Mouse (Mus musculus) thymus, postnatal 0 days (tissue): ENCODE data around the gene Wnt7a. TPM values are rescaled to one million over a fixed set of nuclear protein-coding genes. Genes with fewer than 3 reads are reported as not detected.

Source experiments
- DNase-seq: peaks from one replicate; pipeline ENCODE4 v3.0.0-alpha.2; 2015; ENCODE audit warnings: low spot score
- polyA plus RNA-seq: library from polyadenylated mRNA; unstranded; fragments of >200 nt; fragmentation: Nextera tagmentation; extraction: Ambion mirVana; gene quantifications from 2 replicates; pipeline ENCODE4 v1.2.1, GENCODE M21; 2015

Wnt7a gene
- polyA plus RNA-seq, result 0.14 and 0.22 TPM in 2 replicates

DNA sequence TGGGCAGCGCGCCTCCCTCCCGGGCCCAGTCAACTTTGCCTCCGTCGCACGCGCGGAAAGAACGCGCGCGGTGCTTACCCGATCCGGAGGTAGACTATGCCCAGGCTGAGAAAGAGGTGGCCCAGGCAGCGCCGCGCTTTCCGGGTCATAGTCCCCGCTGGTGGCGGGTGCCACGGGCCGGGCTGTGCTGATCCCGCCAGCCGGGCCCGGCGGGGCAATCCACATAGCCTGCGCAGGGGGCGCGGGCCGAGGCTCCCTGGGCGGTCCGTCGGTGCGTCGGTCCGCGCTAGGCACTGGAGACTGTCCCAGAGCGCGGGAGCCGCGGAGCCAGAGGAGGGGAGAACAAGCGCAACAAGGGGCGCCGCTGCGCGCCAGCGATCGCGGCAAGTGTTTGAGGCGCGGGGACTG lies at the start of gene Wnt7a:
TSS of gene Wnt7a (minus strand) at position 403 of the 408 bp plus-strand sequence.
- DNase-seq, result no peak

DNA sequence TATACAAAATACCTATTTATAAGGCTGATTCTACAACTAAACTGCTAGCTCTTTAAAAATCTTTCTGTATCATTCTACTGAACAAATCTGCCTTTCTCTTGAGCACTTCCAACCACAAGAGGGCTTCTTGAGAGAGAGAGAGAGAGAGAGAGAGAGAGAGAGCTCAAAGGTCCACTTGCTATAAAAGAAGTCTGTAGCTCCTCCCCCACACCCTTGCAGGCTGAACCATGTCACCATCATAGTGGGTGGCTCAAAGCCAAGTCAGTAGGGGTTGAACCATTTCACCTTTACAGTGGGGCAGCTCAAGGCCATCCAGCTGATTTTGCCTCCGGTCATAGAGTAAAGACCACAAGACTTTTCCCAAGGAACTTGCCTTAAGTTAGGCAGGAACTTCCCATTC lies 48.3 kb upstream of the Wnt7a start:
- no peak for DNase-seq

DNA sequence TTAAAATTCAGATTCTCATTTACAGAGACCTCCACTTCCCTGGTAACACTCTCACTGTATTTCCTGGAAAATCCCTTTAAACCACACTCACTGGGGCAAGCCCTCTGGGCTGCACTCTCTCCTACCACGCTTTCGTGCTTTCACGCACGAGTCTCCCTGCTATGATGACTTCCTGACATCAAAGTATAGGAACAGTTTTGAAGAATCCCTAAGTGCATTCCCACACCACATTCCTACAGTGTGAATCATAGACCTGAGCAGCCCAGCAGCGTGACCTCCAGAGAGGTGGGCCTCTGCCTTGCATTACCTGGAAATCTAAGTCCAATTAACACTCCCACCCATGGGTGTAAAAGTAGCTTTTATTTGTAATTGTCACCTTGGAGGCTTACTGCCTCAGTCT lies 43.4 kb upstream of the Wnt7a start:
- no peak for DNase-seq

DNA sequence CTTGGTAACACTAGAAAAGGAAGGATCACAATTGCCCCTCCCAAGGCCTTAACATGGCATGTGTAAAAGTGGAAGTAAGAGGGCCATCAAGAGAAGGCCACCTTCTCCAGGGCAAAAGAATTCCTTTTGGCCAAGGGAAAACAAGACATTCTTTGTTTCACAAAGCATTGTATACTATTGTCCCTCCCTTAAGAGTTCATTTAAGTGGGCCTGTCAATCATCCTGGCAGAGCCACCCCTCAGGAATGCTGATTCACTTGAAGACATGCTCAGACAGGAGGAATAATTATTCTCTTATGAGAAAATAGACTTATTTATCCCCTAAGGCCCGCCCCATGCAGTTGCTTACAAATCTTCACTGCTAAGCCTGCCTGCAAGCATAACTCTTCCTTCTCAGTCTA lies 40.9 kb upstream of the Wnt7a start:
- no peak for DNase-seq

DNA sequence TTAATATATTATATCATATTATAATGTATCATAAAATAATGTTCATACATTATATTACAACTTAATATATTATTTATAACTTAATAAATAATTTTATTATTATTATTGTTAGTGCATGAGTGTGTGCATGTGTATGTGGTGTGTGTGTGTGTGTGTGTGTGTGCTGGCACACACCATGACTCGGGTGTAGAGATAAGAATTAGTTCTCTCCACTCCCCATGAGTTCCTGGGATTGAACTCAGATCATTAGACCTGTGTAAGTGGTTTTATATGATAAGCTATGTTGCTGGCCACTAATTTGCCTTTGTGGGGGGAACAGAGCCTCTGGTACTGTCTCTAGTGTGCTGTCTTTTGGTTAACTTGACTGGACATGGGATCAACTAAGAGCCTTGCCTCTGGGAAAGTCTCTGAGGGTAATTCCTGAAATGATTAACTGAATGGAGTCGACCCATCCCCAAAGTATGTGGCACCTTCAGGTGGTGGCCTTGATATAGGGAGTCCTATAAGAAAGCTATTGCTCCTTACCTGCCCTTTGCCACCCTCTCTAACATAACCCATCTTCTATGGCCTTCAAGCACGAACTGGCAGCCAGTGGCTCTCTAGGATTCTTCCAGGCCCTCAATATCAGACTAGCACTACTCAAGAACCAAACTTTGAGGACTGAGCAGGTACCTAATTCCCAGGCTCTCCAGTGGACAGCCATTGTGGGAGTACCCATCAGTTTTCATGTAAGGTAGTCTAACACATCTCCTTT lies 38.5 kb upstream of the Wnt7a start:
- DNase-seq, result no peak

DNA sequence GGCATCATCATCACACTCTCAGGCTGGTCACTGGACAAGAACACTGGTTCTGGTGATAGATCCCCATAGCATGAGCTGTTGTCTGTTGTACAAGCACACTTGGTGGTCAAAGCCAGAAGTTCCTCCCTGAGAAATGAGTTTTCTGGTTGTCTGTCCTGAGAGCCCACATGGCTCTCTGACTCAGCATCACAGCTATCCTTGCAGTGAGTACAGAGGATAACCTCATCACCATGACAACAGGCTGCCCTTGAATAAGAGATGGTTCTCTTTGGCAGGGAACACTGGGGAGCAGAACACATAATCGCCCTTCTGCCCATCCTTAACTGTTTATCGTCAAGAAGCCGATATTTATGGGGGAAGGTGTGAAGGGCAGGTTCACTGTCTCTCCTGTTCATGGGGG lies 34.2 kb upstream of the Wnt7a start:
- DNase-seq, result no peak

DNA sequence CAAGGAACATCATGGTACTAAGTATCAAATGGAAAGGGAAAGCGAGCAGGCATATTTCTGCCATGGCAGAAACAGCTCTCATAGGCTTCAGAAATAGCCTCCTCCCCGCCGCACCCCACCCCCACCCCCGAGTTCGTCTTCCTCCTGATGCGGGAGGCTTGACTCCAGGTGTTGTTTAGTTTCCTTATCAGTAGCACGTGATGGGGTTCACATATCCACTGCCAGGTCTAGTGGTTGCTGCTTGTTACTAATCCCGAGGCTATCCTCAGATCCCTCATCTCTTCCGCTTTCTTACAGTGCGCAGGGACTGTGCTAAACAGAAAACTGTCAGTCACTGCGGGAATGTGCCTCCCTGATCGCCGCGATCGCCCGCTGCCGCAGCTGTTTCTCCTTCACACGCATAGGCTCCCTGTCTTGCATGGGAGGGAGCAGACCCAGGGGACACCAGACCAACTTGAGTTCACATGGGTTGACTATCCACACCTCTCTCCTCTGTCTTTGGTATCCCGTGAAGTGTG lies 30.0 kb upstream of the Wnt7a start:
- DNase-seq, result no peak

DNA sequence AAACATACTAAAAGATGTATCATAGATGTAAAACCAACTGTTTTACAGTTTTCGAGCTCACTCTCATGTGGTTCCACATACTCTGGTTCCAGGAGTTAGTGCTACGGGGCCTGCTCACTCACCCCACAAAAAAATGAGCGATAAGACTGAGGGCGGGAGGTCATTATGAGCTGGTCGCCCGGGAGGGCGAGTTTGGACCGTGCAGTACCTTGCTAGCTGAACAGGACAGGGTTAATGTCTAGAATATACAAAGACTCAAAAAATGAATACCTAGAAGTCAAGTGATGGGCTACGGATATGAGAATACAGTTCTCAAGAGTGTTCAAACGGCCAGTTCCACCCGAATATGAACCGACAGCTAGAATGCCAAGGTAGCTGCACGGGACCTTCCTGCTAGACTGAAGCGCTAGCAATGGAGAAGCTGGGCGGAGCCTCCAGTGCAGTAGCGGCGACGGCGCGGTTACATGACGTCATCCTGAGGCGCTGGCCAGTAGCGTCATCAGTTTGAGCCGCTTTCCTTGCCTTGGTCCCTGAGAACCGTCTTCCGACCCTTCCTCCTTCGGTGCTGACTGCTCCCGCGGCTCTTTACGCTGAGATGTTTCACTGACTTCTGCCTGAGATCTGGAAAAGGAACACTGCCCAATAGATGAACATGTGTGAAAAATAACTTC lies 29.4 kb upstream of the Wnt7a start:
- DNase-seq, result peak; percentile 95

DNA sequence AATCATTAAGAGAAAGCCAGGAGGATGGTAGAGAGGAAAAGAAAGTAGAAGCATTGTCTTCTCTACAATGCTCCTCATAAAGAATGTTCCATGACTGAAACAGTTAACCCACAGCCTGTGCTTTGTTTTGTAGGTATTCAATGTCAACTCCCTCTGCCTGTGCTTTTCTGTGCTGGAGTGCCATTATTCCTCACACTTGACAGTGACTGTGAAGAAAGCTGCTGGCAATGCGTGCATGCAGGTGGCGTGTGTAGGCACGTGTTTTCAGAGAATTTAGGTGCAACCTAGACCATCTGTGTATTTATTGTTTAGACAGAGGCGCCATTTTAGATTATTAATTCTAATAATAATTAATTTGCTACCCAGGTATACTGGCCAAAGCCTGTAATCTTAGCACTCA lies 13.0 kb upstream of the Wnt7a start:
- no peak for DNase-seq

DNA sequence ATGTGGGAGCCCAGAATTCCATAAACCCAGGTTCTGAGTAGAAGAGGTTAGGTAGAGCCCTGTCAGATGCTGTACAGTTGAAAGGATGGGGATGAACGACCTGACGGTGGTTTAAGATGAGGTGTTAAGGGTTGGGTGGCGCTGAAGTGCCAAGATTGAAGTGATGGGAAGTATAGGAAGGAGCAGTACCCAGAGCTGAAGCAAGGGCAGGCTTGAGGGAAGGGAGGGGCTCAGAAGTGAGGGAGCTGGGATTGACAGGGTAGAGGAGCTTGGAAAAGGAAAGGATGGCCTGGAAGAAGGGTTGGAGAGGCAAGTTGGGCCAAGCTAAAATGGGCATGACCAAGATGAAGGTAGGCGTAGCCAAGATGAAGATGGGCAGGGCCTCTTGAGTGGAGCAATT lies 10.5 kb upstream of the Wnt7a start:
- DNase-seq, result no peak

DNA sequence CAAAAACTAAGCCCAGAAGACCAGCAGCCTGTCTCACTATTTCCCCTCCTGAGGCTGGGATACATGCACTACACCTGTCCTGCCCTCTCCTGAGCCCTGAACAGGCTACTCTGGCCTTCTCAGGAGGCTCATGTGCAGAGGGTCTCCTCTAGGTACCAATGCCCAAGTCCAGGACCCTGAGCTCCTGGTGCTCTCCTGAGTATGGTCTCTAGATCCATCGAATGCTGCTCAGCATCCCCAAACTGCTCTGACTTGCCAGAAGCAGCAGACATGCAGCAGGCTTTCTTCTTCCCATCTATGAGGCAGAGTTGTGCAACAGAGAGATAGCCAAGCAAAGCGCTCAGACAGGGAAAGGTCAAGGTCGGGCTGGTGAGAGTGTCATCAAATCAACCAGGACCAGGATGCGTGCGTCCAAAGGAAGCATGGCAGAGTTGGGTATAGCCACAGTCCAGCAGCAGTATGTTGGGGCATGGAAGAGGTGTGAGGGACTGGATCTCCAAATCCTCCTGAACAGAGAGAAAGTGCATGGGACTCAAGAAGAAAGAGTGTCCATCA lies 6.2 kb upstream of the Wnt7a start:
- DNase-seq, result no peak

DNA sequence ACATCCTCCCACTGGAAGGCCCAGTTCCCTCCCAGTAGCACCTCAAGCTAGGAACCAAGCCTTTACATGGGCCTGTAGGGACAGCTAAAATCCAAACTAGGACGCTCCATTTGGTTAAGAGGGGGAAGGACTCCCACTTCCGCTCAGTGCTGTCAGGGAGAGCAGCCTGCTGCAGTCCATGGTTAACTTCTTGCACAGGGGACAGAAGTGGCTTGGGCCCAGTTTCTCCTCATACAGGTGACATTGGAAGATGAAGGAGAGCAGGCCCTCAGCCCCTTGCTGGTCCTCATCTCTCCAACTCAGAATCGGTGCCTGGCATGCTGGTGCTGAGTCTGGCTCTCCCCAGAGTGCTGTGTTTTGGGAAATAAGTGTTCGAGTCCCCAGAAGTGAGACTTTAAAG lies 5.0 kb upstream of the Wnt7a start:
- no peak for DNase-seq

DNA sequence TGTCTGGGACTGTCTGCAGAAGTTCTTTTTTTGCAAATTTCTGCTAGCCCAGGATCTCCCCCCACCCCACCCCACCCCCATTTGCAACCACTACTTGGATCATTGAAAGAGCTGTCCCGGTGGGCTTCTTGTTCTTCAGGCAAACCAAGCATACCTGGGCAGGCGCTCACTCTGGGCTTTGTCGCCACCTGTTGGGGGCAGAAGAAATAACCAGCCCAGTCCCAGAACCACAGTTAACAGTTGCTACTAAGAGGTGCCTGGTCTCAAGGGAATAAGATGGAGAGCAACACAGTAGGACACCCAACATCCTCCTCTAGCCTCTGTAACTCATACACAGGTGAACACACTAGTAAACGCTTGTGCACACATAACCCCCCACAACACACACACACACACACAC lies 3.7 kb upstream of the Wnt7a start:
- DNase-seq, result peak; percentile 38

DNA sequence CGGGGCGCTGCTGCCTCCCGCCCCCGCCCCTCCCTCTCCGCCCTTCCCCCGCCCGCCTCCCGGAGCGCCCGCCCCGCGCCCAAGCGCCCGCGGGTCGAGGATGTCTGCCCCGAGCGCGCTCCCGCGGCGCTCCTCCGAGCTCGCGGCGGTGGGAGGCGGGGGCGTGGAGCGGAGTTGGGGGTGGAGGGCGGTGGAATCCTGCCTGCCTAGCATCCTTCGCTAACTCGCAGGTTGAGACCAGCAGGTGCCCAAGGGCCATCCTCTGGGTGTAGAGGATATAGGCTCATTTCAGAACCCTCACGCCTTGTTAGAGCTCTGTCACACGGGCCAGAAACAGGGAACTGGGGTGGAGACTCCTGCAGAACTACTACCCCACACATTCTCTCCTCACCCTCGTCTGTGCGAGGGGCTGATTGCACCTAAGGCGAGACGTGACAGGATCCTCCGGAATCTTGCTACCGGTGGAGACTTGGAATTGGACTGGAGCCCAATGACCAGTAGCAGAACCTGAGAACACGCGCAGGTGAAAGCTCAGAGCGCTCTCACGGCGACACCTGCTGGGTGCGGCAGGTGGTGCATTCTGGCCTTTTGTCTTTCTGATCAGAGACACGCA lies 312 bp upstream of the Wnt7a start:
- peak; percentile 57 for DNase-seq

DNA sequence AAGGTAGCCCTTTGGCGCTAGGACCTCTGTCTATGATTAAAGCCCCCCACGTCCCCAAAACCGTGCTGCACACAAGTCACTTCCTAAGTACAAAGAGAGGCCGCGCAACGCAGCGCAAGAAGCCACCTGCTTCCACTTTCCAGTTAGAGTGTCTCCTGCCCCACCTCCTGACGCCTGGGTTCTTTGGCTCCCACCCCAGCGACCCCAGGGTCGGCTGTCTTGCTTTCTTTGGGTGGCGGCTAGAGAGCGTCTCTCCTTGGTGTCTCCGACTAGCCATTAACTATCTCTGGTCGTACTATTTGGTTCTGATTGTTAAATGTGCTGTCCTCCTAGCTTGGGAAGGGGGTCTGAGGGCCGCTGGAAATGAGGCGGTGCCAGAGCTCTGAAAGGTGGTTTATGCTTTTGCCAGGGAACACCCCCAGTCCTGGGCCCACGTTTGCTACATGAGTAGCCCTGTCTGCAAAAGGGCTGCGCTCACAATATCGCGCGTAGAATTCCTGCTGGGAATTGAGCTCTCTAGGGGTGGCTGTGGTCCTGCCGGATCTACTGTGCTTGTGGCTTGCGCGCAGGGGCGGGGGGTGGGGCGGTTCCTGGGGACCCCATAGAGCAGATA lies 889 bp downstream of the Wnt7a start:
- DNase-seq, result no peak

DNA sequence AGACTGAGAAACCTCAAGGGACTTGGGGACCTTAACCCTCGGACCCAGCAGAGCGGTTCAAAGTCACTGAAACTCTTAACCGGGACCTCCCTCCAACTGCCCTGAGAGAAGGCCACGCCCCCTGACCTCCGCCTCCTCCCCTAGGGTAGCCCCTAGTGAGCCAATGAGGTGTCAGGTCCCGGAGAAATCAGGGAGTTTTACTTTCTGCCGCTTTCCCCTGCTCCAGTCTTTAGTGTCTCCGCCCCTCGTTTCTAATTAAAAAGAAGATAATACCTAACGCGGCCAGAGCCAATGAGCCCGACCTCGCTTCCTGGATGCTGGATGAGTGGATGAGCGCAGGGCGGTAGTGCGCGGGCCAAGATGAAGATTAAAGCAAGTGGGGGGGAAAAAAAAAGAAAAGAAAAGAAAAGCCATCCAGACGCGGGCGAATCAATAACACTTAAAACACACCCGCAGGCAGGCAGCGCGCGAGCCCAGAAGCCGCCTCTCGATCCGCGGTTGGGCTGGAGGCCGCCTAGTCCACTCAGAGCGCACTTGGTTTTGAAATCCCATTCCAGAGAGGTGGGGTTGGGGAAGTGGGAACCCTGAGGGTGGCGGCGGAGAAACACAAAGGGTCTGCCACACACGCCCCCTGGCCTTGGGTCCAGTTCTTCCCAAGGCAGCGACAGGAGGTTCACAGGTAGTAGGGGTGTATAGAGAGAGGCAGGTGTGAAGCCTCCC lies 1.6 kb downstream of the Wnt7a start:
- DNase-seq, result no peak

DNA sequence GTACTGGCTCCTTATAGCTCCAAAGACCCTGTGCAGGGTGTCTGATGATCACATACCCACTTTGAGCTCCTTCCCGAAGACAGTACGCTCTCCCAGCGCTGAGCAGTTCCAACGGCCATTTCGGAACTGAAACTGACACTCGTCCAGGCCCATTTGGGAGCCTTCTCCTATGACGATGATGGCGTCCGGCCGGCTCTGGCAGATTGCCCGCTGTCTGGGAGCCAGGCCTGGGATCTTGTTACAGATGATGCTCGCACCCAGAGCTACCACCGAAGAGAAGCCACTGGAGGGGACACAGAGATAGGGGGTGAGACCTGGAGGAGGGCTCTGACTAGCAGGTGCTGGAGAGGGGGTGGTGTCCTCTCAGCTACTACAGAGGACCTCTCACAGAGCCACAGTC lies 2.5 kb downstream of the Wnt7a start:
- no peak for DNase-seq

DNA sequence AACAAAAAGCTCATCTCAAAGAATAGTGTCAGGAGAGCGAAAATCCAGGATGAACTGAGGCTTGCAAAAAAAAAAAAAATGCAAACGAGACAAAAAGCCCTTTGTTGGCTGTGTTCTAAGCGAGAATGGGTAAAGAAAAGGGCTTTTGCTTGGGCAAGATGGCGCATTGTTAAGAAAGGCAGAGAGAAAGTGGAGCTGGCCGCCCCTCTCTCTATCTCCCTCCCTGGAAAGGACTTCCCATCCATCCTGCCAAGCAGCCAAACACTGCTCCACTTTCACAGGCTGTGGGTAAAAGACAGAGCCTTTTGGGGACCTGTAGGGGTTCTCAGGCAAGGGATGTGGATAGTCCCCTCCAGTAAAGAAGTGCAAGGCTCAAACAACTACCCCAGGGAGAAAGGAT lies 9.6 kb downstream of the Wnt7a start:
- DNase-seq, result no peak

DNA sequence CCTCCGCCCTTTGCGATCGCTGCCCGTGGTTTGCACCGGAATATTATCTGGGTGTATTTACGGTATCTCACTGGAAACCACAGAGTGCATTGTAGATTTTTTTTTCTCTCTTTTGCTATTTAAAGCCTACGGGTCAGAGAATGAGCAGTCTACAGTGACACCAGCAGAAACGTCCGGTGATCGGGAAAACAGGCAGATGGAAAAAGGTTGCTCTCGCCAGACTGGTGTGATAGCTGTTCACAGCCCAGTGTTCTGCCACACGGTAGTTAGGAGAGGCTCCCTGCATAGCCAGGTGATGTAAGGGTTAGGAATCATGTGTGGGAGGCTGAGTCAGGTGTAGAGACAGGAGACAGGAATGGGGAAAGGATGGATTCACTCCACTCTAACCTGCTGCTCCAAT lies 10.6 kb downstream of the Wnt7a start:
- no peak for DNase-seq

DNA sequence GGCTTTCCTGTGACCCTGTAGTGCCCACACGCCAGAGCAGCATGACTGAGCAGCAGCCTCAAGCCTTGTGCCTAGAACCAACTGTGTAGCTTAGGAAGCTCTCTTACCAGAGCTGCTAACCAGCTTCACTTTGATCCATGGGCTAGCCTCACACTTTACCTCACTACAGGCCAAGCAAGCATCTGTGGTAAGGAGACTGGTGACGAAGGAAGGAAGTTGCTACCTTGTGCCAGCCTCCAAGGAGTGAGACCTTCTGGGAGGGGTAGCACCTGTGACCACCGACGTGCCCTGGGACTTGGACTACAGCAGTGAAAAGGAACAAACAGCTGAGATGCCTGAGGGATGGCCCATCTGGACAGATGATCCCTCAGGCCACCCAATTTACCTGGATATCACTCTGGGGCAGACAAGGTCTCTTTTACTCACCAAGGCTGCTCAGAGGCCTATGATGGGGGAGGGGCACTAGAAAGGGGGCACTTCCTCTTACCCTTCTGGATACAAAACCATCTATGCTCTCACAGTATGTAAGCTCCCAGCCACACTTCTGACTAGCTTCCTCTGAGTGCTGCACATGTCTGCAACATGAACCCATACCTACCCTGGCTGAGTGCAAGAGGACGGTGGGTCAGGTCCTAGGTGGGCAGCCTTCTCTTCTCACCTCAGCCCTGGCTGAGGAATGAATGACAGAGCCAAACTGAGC lies 18.5 kb downstream of the Wnt7a start:
- peak; percentile 8 for DNase-seq
